Mouse (Mus musculus) megakaryocyte-erythroid progenitor cell, adult 5-6 weeks (primary cell): ENCODE measurements around the gene 6030468B19Rik. TPM values are rescaled to one million over a fixed set of nuclear protein-coding genes. Genes with fewer than 3 reads are reported as not detected.

ENCODE experiments used
- ATAC-seq: replicated peaks from 2 replicates; pipeline ENCODE4 v1.8.0; 2016; ENCODE audit warnings: mild to moderate bottlenecking, inconsistent platforms; ENCODE audit not compliant: severe bottlenecking, poor library complexity, low FRiP score, low TSS enrichment
- total RNA-seq, 2 experiments: library from RNA; stranded (forward) in 1 of 2; stranded (reverse) in 1 of 2; fragments of 200-1000, 215-1000 nt in 1 of 2; fragments of >200 nt in 1 of 2; fragmentation: Nextera tagmentation in 1 of 2; gene quantifications; 2 replicates each; pipeline ENCODE4 v1.2.3; 2014 to 2017

The 6030468B19Rik gene
- total RNA-seq, 2 experiments from 2014 or later: 4.2 to 5.8 TPM

DNA sequence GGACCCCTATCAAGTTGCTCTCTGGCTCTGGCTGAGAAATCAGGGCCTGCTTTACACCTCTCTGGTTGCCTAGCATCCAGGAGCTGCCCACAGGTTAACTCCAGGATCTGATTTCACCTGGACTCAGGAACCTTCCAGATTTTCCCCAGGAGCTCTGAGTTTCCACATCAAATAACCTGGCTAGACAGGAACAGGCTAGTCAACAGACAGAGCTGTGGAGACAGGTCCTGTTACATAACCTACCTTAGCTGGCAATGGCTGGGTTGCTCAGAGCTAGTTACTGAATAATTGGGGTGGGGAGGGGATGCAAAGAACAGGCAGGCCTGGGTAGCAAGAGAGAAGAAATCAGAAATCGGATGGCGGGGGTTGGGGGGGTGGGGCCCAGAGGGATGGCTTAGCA is 47.5 kb downstream of the 6030468B19Rik start:
- ATAC-seq: no peak

DNA sequence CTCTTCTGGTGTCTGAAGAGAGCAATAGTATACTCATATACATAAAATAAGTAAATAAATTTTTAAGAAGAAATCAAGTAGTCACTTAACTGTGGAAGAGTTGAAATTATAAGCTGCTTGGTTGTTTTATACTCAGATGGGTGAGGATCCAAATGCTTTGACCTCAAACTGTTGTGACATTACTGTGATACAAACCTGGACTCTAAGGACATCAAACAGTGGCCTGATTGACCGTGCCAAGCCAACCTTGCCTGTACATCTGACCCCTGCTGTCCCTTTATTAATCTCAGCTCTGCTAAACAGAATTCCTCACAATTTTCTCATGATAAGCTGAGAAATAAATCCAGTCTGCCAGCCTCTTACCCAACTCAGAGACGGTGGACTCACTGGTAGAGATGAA is 48.2 kb downstream of the 6030468B19Rik start:
- ATAC-seq: no peak

DNA sequence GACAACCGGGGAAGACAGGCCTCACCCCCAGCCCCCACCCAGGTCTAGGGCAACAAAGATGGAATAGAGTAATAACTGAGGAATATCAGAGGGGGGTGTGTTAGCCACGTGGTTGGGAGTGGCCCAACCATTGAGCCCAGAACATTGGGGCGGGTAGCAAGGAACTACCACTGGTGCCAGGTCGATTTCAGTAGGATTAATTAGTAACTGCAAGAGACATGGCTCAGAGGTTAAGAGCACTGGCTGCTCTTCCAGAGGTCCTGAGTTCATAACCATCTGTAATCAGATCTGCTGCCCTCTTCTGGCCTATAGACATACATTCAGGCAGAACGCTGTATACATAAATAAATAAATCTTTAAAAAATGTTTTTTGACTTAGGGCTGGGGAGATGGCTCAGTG is 49.2 kb downstream of the 6030468B19Rik start:
- 0 out of 2 replicates have a peak, but pooled peaks have one; percentile 25 for ATAC-seq

DNA sequence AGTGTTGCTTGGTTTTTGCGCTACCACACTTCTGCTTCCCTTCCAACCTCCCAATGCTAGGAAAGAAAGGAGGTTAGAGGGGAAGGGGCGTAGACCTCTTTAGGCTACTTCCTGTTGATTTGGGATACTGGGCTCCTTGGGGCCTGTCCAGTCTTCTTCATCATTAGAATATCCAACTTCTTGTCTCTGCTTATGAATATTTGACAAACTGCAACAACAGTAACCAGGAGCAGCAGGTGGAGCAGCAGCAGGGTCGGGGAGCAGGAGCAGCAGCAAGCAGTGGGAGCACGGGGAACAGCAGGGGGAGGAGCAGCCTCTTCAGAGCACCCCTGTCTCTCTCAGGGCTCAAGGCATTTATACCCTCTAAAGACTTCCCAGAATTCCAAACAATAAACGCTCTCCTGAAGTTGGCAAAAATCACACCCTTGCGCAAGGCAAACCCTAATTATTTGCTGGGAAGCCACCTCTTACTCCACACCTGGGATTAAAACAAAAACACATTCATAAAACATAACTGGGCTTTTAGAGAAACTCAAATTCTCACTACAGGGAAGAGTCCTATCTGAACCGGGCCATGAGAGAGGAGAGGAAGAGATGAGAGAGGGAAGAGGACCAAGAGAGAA is 50.2 kb downstream of the 6030468B19Rik start:
- ATAC-seq: no peak

- peak; percentile 25 for ATAC-seq
These were observed 51.0 kb downstream of the 6030468B19Rik start for GRCm38 (mm10) chr11:117848271-117848984.

- peak; percentile 92 for ATAC-seq
These were observed 51.7 kb downstream of the 6030468B19Rik start, which contains the start of gene Birc5 for GRCm38 (mm10) chr11:117848985-117849671. Gene Birc5 (plus strand): TSS chr11:117849251.

GRCm38 (mm10) chr11:117852875-117853274 is 55.4 kb downstream of the 6030468B19Rik start:
- ATAC-seq: no peak

DNA sequence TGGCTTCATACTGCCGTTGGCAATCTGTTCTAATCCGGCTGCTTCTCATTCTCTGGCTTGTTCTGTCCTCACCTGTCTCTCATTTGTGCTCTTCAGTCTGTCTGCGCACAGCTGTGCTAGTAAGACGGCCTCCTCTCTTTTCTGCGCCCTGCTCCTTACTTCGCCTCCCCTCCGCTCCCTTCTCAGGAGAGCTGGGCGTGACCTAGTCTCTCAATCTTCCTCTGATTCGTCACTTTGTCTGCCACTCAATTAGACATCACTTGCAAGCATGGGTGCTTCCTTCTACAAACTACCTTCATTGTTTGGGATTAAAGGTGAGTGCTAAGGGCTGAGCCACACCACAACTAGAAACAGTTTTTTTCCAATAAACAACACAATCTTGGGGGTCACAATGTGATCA is 56.8 kb downstream of the 6030468B19Rik start:
- no peak for ATAC-seq

DNA sequence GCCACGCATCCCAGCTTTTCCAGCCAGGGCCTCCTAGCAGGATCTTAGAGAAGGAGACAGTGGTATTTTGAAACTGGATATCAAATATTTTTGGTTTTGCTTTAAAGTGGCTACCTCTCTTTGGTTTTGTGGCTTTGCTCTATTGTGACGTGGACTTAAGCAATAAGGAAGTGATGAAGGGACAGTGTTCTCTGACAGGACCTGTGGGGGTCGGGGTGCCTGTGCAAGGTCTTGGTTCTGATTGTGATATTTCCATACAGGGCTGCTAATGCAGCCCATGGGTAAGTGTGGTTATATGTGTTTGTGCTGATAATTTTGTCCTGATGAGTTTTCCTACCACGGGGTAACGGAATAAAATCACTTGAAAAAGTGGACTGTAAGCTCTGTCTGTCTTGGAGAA is 57.9 kb downstream of the 6030468B19Rik start:
- no peak for ATAC-seq

GRCm38 (mm10) chr11:117855975-117856374 is 58.5 kb downstream of the 6030468B19Rik start:
- ATAC-seq: no peak

Other genes starting within 250 kb of the 6030468B19Rik start
- 27.1 and 32.2 TPM in 2 replicates for gene Tnrc6c, start 143.4 kb upstream of the 6030468B19Rik start, total RNA-seq (2014; fragmentation: Nextera tagmentation)
- gene Tnrc6c, start 143.4 kb upstream of the 6030468B19Rik start, total RNA-seq (2017): 15.8 and 18.0 TPM in 2 replicates
- 16.2 and 38.2 TPM in 2 replicates for gene Tmc8, start 15.6 kb upstream of the 6030468B19Rik start, total RNA-seq (2014; fragmentation: Nextera tagmentation)
- 7.3 and 11.3 TPM in 2 replicates for gene Tmc8, start 15.6 kb upstream of the 6030468B19Rik start, total RNA-seq (2017)
- gene Tmc6, start 15.5 kb upstream of the 6030468B19Rik start, total RNA-seq (2014; fragmentation: Nextera tagmentation): 101 and 172 TPM in 2 replicates
- gene Tmc6, start 15.5 kb upstream of the 6030468B19Rik start, total RNA-seq (2017): 13.6 and 39.7 TPM in 2 replicates
- 0.45 and 7.0 TPM in 2 replicates for gene Gm20708, start 12.0 kb downstream of the 6030468B19Rik start, total RNA-seq (2014; fragmentation: Nextera tagmentation)
- 3.5 TPM in 1 of 2 replicates, not detected in the other for gene Gm20708, start 12.0 kb downstream of the 6030468B19Rik start, total RNA-seq (2017)
- 166 and 173 TPM in 2 replicates for gene Syngr2, start 12.0 kb downstream of the 6030468B19Rik start, total RNA-seq (2014; fragmentation: Nextera tagmentation)
- 83.2 and 116 TPM in 2 replicates for gene Syngr2, start 12.0 kb downstream of the 6030468B19Rik start, total RNA-seq (2017)
- 7.2 and 9.4 TPM in 2 replicates for gene Afmid, start 28.3 kb downstream of the 6030468B19Rik start, total RNA-seq (2014; fragmentation: Nextera tagmentation)
- gene Afmid, start 28.3 kb downstream of the 6030468B19Rik start, total RNA-seq (2017): 0.70 and 1.0 TPM in 2 replicates
- gene Tk1, start 28.4 kb downstream of the 6030468B19Rik start, total RNA-seq (2014; fragmentation: Nextera tagmentation): 191 and 266 TPM in 2 replicates
- 46.7 and 52.5 TPM in 2 replicates for gene Tk1, start 28.4 kb downstream of the 6030468B19Rik start, total RNA-seq (2017)
- 164 and 220 TPM in 2 replicates for gene Birc5, start 51.6 kb downstream of the 6030468B19Rik start, total RNA-seq (2014; fragmentation: Nextera tagmentation)
- 144 and 182 TPM in 2 replicates for gene Birc5, start 51.6 kb downstream of the 6030468B19Rik start, total RNA-seq (2017)
- gene Tmem235, start 63.1 kb downstream of the 6030468B19Rik start, total RNA-seq (2014; fragmentation: Nextera tagmentation): not detected in 2 replicates
- gene Tmem235, start 63.1 kb downstream of the 6030468B19Rik start, total RNA-seq (2017): not detected in 2 replicates
- gene Tha1, start 75.8 kb downstream of the 6030468B19Rik start, total RNA-seq (2014; fragmentation: Nextera tagmentation): 1.8 and 4.9 TPM in 2 replicates
- 2.8 and 3.8 TPM in 2 replicates for gene Tha1, start 75.8 kb downstream of the 6030468B19Rik start, total RNA-seq (2017)
- gene Socs3, start 172.4 kb downstream of the 6030468B19Rik start, total RNA-seq (2014; fragmentation: Nextera tagmentation): not detected in 2 replicates
- gene Socs3, start 172.4 kb downstream of the 6030468B19Rik start, total RNA-seq (2017): 2.0 and 3.5 TPM in 2 replicates
- 20.5 and 27.5 TPM in 2 replicates for gene Pgs1, start 188.6 kb downstream of the 6030468B19Rik start, total RNA-seq (2014; fragmentation: Nextera tagmentation)
- gene Pgs1, start 188.6 kb downstream of the 6030468B19Rik start, total RNA-seq (2017): 5.6 and 6.4 TPM in 2 replicates